Mouse (Mus musculus): ENCODE measurements around the gene Macrod1. TPM values are rescaled to one million over a fixed set of nuclear protein-coding genes. Genes with fewer than 3 reads are reported as not detected.

Gene Macrod1
- 5.6 TPM for polyA plus RNA-seq (2014; fragmentation: Illumina TruSeq; extraction: RNeasy Lipid Tissue Mini Kit (QIAGEN cat#74804); ENCODE audit: low read depth, low replicate concordance)

GRCm38 (mm10) chr19:7056248-7057087, at the start of gene Macrod1:
Gene Macrod1 (plus strand): TSS chr19:7056810.

GRCm38 (mm10) chr19:7019191-7019590, 37.4 kb upstream of the Macrod1 start, which contains the start of gene Fermt3:
Gene Fermt3 (minus strand): TSS chr19:7019469.

GRCm38 (mm10) chr19:7039841-7040636, 16.6 kb upstream of the Macrod1 start, which contains the start of gene Stip1:
Gene Stip1 (minus strand): TSS chr19:7039967.

GRCm38 (mm10) chr19:7105544-7105943, 48.9 kb downstream of the Macrod1 start, which contains the start of gene Flrt1:
Gene Flrt1 (minus strand): TSS chr19:7105729.

GRCm38 (mm10) chr19:7205753-7206736, 149.4 kb downstream of the Macrod1 start, which contains the start of gene Otub1:
Gene Otub1 (minus strand): TSS chr19:7206316.

GRCm38 (mm10) chr19:7217162-7217925, 160.7 kb downstream of the Macrod1 start, which contains the start of gene Cox8a:
Gene Cox8a (minus strand): TSS chr19:7217616.

GRCm38 (mm10) chr19:7240782-7241690, 184.4 kb downstream of the Macrod1 start, which contains the start of gene Naa40:
Gene Naa40 (minus strand): TSS chr19:7241183.

Other genes with a start within 250 kb of the Macrod1 start
- 0.55 TPM for gene Rps6ka4, start 216.2 kb upstream of the Macrod1 start, polyA plus RNA-seq (2014; fragmentation: Illumina TruSeq; extraction: RNeasy Lipid Tissue Mini Kit (QIAGEN cat#74804); ENCODE audit: low read depth, low replicate concordance)
- gene Ccdc88b, start 198.6 kb upstream of the Macrod1 start, polyA plus RNA-seq (2014; fragmentation: Illumina TruSeq; extraction: RNeasy Lipid Tissue Mini Kit (QIAGEN cat#74804); ENCODE audit: low read depth, low replicate concordance), result 0.10 TPM
- 18.9 TPM for gene Trmt112, start 147.1 kb upstream of the Macrod1 start, polyA plus RNA-seq (2014; fragmentation: Illumina TruSeq; extraction: RNeasy Lipid Tissue Mini Kit (QIAGEN cat#74804); ENCODE audit: low read depth, low replicate concordance)
- 16.4 TPM for gene Prdx5, start 146.7 kb upstream of the Macrod1 start, polyA plus RNA-seq (2014; fragmentation: Illumina TruSeq; extraction: RNeasy Lipid Tissue Mini Kit (QIAGEN cat#74804); ENCODE audit: low read depth, low replicate concordance)
- gene Esrra, start 135.0 kb upstream of the Macrod1 start, polyA plus RNA-seq (2014; fragmentation: Illumina TruSeq; extraction: RNeasy Lipid Tissue Mini Kit (QIAGEN cat#74804); ENCODE audit: low read depth, low replicate concordance), result 0.91 TPM
- 264 TPM for gene Catsperz, start 131.4 kb upstream of the Macrod1 start, polyA plus RNA-seq (2014; fragmentation: Illumina TruSeq; extraction: RNeasy Lipid Tissue Mini Kit (QIAGEN cat#74804); ENCODE audit: low read depth, low replicate concordance)
- gene Kcnk4, start 122.3 kb upstream of the Macrod1 start, polyA plus RNA-seq (2014; fragmentation: Illumina TruSeq; extraction: RNeasy Lipid Tissue Mini Kit (QIAGEN cat#74804); ENCODE audit: low read depth, low replicate concordance), result 0.41 TPM
- 2.3 TPM for gene Bad, start 114.9 kb upstream of the Macrod1 start, polyA plus RNA-seq (2014; fragmentation: Illumina TruSeq; extraction: RNeasy Lipid Tissue Mini Kit (QIAGEN cat#74804); ENCODE audit: low read depth, low replicate concordance)
- 1.9 TPM for gene Gpr137, start 114.3 kb upstream of the Macrod1 start, polyA plus RNA-seq (2014; fragmentation: Illumina TruSeq; extraction: RNeasy Lipid Tissue Mini Kit (QIAGEN cat#74804); ENCODE audit: low read depth, low replicate concordance)
- 11.3 TPM for gene Ppp1r14b, start 81.8 kb upstream of the Macrod1 start, polyA plus RNA-seq (2014; fragmentation: Illumina TruSeq; extraction: RNeasy Lipid Tissue Mini Kit (QIAGEN cat#74804); ENCODE audit: low read depth, low replicate concordance)
- gene Plcb3, start 80.3 kb upstream of the Macrod1 start, polyA plus RNA-seq (2014; fragmentation: Illumina TruSeq; extraction: RNeasy Lipid Tissue Mini Kit (QIAGEN cat#74804); ENCODE audit: low read depth, low replicate concordance), result 1.5 TPM
- 3.5 TPM for gene Fkbp2, start 76.3 kb upstream of the Macrod1 start, polyA plus RNA-seq (2014; fragmentation: Illumina TruSeq; extraction: RNeasy Lipid Tissue Mini Kit (QIAGEN cat#74804); ENCODE audit: low read depth, low replicate concordance)
- gene Vegfb, start 69.2 kb upstream of the Macrod1 start, polyA plus RNA-seq (2014; fragmentation: Illumina TruSeq; extraction: RNeasy Lipid Tissue Mini Kit (QIAGEN cat#74804); ENCODE audit: low read depth, low replicate concordance), result 1.4 TPM
- 2.3 TPM for gene Dnajc4, start 64.2 kb upstream of the Macrod1 start, polyA plus RNA-seq (2014; fragmentation: Illumina TruSeq; extraction: RNeasy Lipid Tissue Mini Kit (QIAGEN cat#74804); ENCODE audit: low read depth, low replicate concordance)
- not detected for gene Nudt22, start 60.7 kb upstream of the Macrod1 start, polyA plus RNA-seq (2014; fragmentation: Illumina TruSeq; extraction: RNeasy Lipid Tissue Mini Kit (QIAGEN cat#74804); ENCODE audit: low read depth, low replicate concordance)
- 0.63 TPM for gene Trpt1, start 60.7 kb upstream of the Macrod1 start, polyA plus RNA-seq (2014; fragmentation: Illumina TruSeq; extraction: RNeasy Lipid Tissue Mini Kit (QIAGEN cat#74804); ENCODE audit: low read depth, low replicate concordance)
- gene Fermt3, start 37.3 kb upstream of the Macrod1 start, polyA plus RNA-seq (2014; fragmentation: Illumina TruSeq; extraction: RNeasy Lipid Tissue Mini Kit (QIAGEN cat#74804); ENCODE audit: low read depth, low replicate concordance), result not detected
- 79.5 TPM for gene Stip1, start 16.8 kb upstream of the Macrod1 start, polyA plus RNA-seq (2014; fragmentation: Illumina TruSeq; extraction: RNeasy Lipid Tissue Mini Kit (QIAGEN cat#74804); ENCODE audit: low read depth, low replicate concordance)
- 1.2 TPM for gene Flrt1, start 48.9 kb downstream of the Macrod1 start, polyA plus RNA-seq (2014; fragmentation: Illumina TruSeq; extraction: RNeasy Lipid Tissue Mini Kit (QIAGEN cat#74804); ENCODE audit: low read depth, low replicate concordance)
- 22.5 TPM for gene Otub1, start 149.5 kb downstream of the Macrod1 start, polyA plus RNA-seq (2014; fragmentation: Illumina TruSeq; extraction: RNeasy Lipid Tissue Mini Kit (QIAGEN cat#74804); ENCODE audit: low read depth, low replicate concordance)
- gene Cox8a, start 160.8 kb downstream of the Macrod1 start, polyA plus RNA-seq (2014; fragmentation: Illumina TruSeq; extraction: RNeasy Lipid Tissue Mini Kit (QIAGEN cat#74804); ENCODE audit: low read depth, low replicate concordance), result 12.7 TPM
- gene Naa40, start 184.4 kb downstream of the Macrod1 start, polyA plus RNA-seq (2014; fragmentation: Illumina TruSeq; extraction: RNeasy Lipid Tissue Mini Kit (QIAGEN cat#74804); ENCODE audit: low read depth, low replicate concordance), result 25.5 TPM
- gene Rcor2, start 210.5 kb downstream of the Macrod1 start, polyA plus RNA-seq (2014; fragmentation: Illumina TruSeq; extraction: RNeasy Lipid Tissue Mini Kit (QIAGEN cat#74804); ENCODE audit: low read depth, low replicate concordance), result 0.29 TPM